Mouse (Mus musculus): Measurements from ENCODE around the gene Fbp2.
A peak's percentile ranks its signal among the peaks of the same experiment; 100 is the strongest.

Gene Fbp2

DNA sequence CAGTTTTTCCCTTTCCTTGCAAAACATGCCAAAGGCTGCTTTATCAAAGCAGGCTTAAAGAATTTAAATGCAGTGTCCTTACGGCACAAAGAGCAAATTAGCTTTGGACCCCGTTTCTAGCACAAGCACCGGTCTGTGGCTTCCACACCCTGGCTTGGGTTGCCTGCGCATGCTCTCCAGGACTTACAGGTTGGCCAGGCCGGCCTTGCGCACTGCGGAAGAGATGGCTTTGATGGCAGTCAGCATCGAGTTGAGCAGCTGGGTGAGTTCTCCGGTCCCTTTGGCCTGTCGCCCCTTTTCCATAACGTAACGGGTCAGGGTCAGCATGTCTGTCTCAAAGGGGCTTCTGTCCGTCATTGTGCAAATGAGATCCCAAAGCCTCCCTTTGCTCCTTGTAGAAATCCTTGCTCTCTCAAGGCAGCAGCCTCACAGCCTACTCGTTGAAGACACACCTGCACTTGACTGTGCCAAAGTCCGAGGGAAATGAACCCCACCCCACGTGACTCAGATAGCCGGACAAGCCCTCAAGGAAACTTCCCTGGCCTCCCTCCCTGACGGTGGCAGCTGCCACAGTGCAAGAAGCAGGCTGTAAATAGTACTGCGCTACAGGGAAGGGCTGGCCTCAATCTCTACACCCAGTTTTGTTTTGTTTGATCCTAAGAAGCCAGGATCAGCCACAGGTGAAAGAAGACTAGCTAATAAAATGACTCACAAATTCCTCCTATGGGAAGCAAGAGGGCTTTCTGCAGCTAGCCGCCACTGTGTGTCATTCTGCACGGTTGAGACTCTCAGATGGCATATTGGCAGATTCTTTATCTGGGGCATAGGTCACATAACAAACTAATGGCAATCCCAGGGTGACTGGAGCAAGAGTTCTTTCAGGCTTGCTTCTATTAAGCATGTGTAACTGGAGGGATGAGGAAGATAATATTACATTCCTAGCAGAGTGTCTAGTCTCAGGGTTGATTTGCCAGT, at the start of gene Fbp2:
TSS of gene Fbp2 (minus strand) at position 482 of the 975 bp plus-strand sequence.
- DNase-seq, result no peak

DNA sequence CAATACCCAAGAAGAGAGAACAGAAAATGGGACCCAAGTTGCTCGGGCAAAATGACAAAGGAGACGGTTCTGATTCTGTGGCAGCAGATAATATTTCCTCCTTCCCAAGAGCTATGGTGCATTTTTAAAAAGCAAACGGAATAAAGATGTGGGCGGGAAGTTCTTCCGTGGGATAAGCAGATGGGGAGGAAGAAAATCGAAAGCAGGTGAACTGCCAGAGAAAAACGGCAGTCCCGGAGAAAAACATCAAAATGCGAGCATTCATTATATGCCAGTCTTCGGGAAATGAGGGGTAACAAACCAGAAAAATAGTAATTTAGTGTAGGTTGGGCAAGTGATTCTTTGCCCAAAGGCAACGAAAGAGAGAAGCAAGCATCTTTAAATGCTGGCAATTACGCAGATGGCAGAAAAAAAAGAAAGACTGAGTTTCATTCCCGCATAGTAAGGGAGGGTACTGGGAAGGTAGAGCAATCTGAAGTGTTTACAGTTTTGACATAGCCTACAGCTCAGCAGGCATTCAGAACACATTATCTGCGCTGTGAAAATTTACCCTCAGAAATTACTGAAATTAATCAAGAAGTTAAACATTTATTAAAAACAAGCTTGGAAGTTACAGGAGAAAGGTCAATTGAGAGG, 49.4 kb upstream of the Fbp2 start:
- DNase-seq, result no peak

DNA sequence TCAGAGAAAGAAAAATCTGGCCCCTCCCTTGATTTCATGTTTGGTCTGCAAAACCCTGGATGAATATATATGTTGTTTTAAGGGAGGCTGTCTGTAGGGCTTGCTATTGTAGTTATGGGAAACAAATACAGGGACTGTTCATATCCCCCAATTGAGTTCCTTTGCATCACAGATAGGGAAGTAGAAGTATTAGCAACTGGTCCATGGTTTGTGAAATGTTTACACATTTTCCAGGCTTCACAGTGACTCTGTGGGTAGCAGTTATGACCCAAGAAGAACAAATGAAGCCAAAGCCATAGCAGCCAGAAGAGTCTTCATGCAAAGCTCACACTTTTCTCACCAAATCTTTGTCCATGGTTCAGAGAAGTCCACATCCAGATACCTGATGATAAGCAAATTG, 42.9 kb upstream of the Fbp2 start:
- no peak for DNase-seq

DNA sequence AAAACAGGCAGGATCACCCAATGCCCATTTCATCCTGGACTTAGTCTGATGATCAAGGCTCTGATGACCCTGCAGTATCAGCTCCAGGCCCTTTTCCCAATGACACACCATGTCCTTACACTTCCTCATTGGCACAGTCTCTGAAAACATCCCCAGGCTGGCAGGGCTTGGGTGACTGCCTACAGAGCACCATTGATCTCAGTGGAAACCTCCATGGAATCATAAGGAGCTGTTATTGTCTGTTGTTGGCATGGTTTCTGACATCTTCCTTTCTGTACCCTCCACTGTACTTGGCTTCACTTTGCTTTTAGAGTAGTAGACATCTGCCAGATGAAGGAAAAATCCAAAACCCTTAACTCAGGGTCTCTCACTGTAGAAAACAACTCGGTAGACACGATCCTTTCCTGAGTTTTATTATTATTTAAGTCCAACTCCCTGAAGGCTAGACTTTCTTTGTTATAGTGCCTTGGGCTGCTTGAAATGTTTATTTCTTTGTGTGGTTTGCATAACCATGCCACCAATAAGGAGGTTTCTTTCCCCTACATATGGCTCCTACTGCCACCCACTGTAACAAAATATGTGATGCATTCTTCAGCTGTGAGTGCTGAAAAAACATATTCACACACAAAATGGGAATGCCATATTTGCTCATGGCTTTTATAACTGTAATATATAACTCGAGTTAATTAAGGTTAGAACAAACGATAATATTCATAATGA, 39.9 kb upstream of the Fbp2 start:
- DNase-seq, result peak; percentile 1

DNA sequence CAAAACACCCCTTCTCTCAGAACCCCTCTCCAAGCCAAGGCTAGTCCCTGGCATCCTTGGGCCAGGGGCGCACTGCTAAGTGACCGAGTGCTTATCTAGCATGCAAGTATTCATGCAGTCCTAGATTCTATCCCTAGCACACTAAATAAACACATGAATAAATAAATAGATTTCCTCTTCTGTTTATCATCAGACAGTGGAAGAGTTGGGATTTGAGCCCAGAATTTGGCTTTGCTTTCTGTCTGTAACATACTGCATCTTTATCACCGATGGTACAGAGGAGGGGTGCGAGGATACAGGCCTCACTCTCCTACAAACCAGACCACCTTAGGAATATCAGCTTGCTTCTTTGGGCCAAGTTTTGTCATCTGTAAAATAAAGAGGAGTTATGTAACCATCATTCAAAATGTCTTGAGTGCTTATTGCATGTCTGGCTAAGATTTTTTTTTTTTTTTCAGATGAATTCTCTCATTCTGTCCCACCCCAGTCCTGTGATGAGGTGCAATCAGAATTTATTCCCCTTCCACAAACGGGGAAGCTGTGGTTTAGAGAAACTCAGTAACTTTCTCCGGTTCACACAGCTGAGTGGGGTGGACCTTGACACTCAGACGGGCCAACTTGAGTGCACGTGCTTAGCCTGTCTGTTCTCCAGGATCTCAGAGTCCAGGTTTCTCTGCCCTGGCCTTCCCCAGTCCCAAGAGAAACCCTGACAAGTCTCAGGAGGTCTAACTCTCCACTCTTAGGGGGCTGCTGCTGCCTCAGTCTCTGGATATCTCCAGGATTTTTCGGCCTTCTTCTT, 35.0 kb upstream of the Fbp2 start:
- DNase-seq, result no peak

DNA sequence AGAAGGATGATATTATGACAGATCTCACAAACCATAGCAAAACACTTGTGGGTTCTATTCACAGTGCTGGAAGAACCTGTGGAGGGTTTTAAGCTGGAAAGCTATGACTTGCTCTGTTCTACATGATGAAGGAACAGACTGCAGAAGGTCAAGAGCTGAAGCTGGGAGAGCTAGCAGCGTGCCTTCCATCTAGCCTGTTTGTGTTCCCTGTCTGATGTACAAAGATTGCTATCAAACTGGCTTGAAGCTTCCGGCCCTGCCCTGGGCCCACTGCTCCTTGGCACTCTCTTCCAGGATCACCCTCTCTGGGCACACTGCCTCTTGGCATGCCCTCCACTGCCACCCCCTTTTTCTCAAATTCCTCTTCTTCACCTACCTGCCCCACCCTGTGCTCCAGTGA, 31.1 kb upstream of the Fbp2 start:
- no peak for DNase-seq

DNA sequence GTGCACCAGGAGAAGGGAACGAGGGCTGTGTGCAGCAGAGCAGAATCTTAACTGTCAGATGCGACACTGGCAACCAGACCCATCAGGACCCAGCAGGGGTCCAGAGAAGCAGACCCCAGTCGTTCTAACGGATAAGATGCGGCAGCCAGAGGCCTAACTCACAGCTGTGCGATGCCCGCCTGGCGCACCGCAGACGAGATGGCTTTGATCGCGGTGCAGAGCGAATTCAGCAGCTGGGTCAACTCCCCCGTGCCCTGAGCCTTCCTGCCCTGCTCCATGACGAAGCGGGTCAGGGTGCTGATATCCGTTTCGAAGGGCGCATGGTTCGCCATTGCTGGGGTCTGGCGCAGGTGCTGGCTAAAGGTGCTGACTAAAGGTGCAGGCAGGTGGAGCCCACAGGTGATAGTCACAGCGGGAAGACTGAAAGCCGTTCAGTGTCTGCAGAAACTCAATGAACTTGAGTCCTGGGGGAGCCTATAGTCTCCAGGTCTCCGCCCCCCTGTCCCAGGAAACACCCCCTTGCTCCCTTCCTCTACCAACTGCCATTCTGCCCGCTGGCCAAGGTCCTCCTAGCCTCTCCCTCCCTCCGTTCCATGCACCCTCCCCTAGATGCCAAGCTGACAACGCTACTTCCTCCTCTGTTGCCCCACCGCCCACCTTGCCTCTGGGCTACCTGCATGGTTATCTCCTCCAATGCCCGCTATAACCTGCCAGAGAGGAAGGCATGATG, 29.7 kb upstream of the Fbp2 start, which contains the start of gene Fbp1:
TSS of gene Fbp1 (minus strand) at position 571 of the 730 bp plus-strand sequence.
- DNase-seq, result no peak

DNA sequence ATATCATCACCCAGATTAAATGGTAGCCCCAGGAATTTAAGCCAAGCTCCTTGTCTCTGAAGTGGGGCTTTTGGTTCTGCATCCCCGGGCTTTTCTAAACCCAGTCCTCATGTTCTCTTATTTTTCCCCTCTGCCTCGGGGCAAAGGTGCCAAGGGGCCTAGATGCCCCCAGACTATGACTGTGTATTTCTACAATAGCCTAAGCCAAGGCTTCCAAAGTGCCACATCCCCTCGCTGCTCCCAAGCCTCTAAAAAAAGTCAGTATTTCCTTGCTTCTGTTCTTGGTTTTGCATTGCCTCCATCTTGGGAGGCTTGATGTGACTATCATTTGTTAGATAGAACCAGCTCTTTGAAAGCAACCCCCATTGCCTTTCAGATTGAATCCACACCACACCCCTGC, 26.3 kb upstream of the Fbp2 start:
- no peak for DNase-seq

DNA sequence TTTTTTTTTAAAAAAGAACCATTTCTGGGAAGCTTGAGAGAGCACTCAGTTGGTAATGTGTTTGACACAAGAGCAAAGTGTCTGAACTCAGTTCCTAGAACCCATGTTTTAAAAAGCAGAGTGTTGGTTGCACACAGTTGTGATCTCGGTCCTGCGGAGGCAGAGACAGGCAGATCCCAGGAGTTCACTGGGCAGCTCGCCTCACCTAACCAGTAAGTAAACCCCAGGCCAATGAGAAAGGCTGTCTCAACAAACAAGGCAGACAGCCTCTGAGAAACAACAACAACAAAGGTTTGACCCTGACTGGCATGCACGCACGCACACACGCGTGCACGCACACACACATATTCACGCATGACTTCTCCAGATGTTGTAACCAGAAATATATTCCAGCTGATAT, 25.7 kb upstream of the Fbp2 start:
- DNase-seq, result no peak

DNA sequence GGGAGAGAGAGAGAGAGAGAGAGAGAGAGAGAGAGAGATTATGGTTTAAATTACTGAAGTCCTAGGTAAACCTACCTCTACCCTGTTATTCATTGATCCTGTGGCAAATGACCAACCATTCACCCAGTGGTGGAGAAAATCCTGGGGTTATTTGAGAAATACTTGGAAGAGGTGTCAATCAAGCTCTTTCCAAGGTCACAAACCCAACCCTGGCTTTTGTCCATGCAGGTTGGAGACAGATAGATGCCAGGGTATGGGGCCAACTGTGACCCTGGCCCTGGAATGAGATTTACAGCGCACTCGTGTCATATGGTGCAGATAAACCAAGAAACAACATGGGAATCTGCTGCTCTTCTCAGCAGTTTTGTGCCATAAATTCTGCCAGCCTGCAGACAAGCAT, 25.2 kb upstream of the Fbp2 start:
- no peak for DNase-seq

DNA sequence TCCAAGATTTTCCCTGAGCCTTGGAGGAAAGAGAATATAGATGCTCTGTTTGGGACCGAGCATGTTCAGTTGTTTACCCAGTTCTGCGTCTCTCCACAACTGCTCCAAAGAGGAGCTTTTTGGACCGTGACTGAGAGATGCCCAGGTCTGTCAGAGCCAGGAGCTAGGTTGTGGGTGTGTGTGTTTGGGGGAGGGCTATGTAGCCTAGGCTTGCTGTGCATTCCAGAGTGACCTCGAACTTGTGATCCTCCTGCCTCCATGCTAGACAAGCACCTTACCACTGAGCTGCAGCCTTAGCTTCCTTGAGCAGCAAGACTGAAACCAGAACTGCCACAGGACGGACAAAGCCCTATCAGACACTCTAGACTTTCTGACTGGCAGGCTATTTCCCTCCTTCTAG, 24.6 kb upstream of the Fbp2 start:
- no peak for DNase-seq

DNA sequence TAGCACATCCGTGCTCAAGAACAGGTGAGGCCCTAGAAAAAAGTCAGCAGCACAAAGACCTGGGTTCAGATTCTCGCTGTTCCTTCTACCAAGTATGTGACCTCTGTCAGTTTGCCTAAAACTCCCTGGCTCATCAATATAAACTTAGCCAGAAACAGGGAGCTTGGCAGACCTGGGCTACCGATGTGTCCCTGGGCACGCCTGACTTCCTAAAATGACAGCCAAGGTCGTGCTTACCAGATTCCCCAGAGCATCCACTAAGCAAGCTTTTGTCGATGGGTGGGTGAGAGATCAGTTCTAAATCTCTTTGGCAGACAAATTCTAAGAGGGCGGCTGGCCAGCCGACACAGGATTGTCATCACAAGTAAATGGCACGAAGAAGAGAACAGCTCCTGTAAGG, 23.1 kb upstream of the Fbp2 start:
- no peak for DNase-seq

DNA sequence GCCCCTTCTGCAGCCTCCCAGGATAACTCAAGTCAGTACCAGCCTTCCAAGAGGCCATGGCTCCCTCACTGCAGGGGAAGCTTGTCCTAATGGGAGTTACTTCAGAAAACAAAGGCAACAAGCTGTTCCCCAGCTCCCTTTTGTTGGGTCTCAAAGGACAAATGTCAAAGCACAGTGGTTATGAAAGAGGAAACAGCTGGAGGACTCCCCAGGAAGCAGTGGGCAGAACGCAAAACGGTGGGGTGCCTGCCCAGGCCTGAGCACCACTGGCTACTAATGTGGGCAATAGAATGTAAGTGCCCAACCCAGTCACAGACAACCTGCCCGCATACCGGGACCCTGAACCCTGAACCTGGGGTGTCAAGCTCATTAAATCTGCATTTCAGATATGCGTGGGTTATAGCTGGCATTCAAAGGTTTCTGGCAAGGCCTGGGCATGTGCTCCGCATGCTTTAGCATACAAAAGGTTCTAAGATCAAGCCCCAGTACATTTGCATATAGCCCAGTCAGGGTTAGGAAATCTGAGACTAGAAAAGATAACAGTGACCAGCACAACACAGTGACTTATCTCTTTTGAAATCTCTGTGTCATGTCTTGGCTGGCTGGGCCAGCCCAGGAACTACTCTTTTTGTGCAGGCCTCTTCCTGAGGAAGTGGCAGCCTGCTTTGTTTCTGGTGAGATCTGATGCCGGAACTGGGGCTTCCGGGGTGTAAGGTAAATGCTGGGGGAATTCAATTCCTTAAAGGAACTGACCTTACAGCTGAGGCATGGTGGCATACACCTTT, 21.8 kb upstream of the Fbp2 start:
- no peak for DNase-seq

DNA sequence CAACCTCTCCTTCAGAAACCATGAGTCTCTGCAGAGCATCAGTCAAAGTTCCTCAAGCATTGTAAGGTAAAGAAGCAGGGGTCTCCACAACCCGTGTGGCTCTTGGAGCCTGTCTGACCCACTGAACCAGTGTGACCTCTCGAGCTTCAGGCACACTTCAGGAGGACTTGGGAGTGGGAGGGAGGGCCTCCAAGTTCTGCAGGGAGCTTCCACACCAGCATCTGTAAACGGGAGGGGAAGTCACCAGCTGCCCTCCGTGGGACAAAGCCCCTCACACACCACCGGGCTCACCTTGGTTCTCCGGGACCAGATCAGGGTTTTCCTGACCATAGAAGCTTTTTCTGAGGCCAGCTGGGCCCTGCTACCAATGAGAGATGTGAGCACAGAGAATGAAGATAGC, 21.2 kb upstream of the Fbp2 start:
- no peak for DNase-seq

DNA sequence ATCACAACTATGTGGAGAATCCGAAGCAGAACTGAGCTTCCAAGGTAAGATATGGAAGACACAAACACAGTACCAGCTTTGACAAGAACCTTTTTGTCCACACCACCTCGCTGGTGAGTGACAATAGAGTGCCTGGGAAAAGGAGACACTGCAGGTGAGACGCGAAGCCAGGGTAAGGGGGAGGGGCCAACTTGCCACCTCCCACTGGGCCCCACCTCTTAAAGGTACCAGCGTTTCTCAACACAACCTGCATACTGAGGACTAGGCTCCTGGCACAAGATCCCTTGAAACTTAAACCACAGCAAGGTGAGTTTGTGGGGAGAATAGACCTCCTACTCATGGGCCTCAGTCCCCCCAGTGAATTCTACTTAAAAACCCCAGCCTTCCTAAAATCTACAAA, 19.0 kb upstream of the Fbp2 start:
- DNase-seq, result no peak

DNA sequence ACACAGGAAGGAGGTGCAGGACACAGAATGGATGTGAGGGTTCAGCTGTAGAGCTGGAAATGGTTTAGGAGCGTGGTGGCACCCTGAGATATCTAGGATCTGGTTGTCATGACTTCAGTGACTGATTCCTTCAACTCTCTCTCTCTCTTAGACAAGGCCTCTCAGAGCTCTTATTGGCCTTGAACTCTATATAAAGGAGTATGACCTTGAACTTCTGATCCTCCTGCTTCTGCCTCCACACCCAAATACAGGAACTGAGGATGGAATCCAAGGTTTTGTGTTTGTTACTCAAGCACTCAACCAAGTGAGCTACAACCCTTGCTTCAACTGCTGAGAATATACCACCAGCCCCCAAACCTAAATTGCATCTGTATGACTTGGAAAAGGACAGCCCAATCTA, 17.9 kb upstream of the Fbp2 start:
- no peak for DNase-seq

DNA sequence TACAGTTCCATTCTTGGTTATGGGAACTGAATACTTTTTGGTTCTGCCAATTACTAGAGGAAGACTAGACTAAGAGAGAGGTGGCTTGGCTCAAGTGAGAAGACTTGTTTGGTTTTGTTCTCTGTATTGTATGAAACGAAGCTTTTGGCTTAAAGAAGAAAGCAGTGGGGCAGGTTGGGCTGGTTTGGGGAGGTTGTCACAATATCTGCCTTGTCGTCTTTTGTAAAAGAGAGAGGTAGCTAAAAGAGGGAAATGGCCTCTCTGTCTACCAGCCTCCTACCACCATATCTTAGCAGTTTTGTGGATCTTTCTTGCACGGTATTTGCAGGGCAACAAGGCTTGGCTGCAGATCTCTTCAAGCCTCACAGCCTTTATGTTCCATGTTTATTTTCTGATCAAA, 14.0 kb upstream of the Fbp2 start:
- DNase-seq, result no peak

DNA sequence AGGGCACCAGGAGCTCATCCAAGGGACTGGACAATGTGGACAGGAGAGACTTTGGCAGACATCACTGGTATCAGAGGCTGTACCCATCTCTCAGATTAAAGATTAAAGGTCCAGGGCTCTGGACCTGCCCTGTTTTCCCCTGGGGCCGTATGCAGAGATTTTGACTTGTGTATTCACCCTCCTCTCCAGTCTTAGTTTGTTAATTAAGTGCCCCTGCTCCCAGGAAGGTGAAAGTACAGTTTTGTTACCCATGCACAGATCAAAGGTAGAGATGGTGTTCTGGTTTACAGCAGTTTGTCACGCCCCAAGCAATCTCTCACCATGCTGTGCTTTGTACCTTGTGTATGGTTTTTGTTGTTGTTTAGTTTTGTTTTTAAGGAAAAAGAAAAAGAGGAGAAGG, 12.4 kb upstream of the Fbp2 start:
- DNase-seq, result no peak

DNA sequence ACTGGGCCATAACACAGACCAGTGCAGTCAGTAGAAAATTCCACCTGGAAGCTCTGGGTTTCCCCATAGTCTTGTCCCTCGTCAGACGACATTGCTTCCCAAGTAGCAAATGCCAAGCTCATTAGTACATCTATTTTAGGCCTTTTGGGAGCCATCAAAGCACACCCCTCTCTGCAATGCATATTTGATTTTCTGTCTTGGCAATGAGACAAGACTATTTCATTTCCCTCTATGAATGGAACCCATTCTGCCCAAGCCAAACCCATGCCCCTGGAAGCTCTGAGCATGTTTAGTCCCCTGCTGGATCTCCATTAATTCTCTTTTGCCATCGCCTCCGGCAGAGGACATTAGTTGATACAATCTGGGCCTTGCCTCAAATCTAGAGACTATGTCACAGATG, 8.6 kb upstream of the Fbp2 start:
- DNase-seq, result no peak

DNA sequence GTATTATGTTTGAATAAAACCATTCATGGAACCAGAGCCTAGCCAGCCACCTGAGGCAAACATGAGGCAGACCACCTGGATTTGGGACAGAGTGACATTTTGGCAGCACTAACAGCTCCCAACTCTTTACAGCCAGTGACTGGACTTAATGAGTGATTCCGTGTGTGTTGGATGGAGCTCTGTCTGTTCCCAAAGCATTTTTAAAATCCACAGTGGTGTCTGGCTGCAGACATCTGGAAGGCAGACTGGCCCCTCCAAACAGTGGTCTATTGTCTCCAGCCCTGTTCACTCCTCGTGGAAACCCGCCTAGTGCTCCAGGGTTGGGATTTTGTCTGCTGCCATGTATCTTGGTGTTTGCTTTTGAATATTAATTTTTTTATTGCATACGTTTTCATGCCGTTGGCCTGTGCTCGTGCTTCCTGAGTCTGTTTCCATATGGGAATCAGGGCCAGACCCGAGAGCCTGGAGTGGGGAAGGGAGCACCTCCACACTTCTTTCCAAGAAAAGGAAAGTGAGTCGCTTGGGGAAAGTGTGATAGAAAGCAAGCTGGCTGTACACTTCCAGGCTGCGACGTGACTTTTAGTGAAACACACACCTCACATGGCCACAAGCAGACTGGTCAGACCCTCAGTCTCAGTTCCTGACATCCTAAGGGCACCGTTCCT, 7.6 kb upstream of the Fbp2 start:
- DNase-seq, result no peak

DNA sequence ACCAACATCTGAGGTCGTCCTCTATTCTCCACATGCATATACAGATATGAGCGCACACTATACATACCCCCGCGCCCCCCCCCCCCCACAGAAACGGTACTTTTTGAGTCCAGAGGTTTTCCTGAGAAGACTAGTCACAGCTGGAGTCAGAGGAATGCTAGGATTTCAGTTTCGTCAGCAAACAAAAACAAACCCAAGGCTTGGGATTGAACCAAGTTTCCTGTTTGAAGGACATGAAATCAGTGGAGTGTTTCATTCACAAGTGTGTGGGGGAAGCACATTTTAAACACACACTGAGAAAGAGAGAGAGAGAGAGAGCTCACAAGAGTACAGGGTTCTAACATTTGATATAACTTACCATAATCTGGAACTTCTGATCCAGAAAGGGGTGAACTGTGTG, 5.5 kb upstream of the Fbp2 start:
- DNase-seq, result no peak
